Comparison of ENCODE assay signal across 25 mouse cellular contexts in genomic region chr13:109781466-109781865, GRCm38 (mm10).
A peak's percentile ranks its signal among the peaks of the same experiment; 100 is the strongest.
DNase-seq lines count a peak whose midpoint lies in the region; ATAC-seq and TF ChIP-seq lines count a peak whose summit lies in the region.
"Had no signal": no experiment of that assay in that cellular context is flagged by ENCODE, and none has a peak within 500 bp of the region (broad histone marks: within the 10 kb centered on the region; RNA-seq: fewer than 3 reads in every experiment).

No protein-coding gene starts in this region.

- H3K27ac ChIP-seq in spleen, adult 2 months (ENCODE audit: insufficient read depth, low read length): no peak overlapping the region
- H3K27ac ChIP-seq: embryonic facial prominence, embryonic 13.5 days; embryonic facial prominence, embryonic 15.5 days; forebrain, embryonic 10.5 days; forebrain, embryonic 12.5 days had no signal

- peaks cover 6% of the 10 kb centered on the region; the same call in 1 of the 2 replicates for H3K4me1 ChIP-seq in spleen, adult 2 months (ENCODE audit: control insufficient read depth, insufficient read depth, insufficient read length)
- H3K4me1 ChIP-seq: embryonic facial prominence, embryonic 15.5 days had no signal

- H3K27me3 ChIP-seq in spleen, adult 2 months (ENCODE audit: control insufficient read depth, insufficient read depth, low read length): no peaks in the 10 kb centered on the region
- H3K27me3 ChIP-seq: CH12.LX; embryonic facial prominence, embryonic 13.5 days; embryonic facial prominence, embryonic 15.5 days; forebrain, embryonic 12.5 days had no signal

- H3K4me3 ChIP-seq in spleen, adult 2 months (ENCODE audit: extremely low read depth, insufficient read depth, insufficient read length): no peak overlapping the region
- H3K4me3 ChIP-seq: embryonic facial prominence, embryonic 13.5 days; embryonic facial prominence, embryonic 15.5 days; erythroblast, embryonic 14.5 days; forebrain, embryonic 10.5 days; forebrain, embryonic 12.5 days had no signal

- DNase-seq in spleen, adult 2 months (ENCODE audit: low read depth in 1 of 2, low spot score in 2 of 2): peak; percentile 14 to 61
- no peak for DNase-seq in spleen, postnatal 10 days (ENCODE audit: low spot score in 2 of 2)
- DNase-seq in B cell, adult 2 months: peak; percentile 36 to 57
- no peak for DNase-seq in frontal cortex, postnatal 10 days (ENCODE audit: low spot score in 2 of 2)
- no peak for DNase-seq in neural tube, embryonic 10.5 days (ENCODE audit: extremely low spot score, low spot score)
- DNase-seq: adrenal gland, adult 2 months; adrenal gland, postnatal 10 days; adrenal gland, postnatal 25 days; cerebellum, adult 11 months; cerebellum, adult 18-20 months; cerebellum, adult 8-10 months; cerebellum, adult 9-11 months; cerebellum, postnatal 14 days; cerebellum, postnatal 36 days; embryo, embryonic 11 days had no signal

- 40% methylated on average over 1 of the region's 1 CpGs for WGBS in spleen, adult 2 months

- ATAC-seq in neutrophil, adult 5-6 weeks (ENCODE audit: extremely low read depth, insufficient number of reproducible peaks, low FRiP score, poor library complexity, severe bottlenecking): peak; percentile 86
- ATAC-seq: CD4-positive, CD25-positive, alpha-beta regulatory T cell, adult 4 months; forebrain, embryonic 14.5 days; forebrain, embryonic 16.5 days had no signal

- no peak for TF ChIP-seq CTCF in spleen, adult 2 months (IDR thresholded peaks at IDR 0.05; ENCODE audit: extremely low read depth, insufficient read depth, insufficient read length, insufficient replicate concordance)

- TF ChIP-seq POLR2A in spleen, adult 2 months (IDR thresholded peaks at IDR 0.05; ENCODE audit: low read depth, low read length): no peak

- no peaks in the 10 kb centered on the region for H3K36me3 ChIP-seq in spleen, adult 2 months (ENCODE audit: control insufficient read depth, insufficient read depth, low read length)
- H3K36me3 ChIP-seq: embryonic facial prominence, embryonic 13.5 days; embryonic facial prominence, embryonic 15.5 days; forebrain, embryonic 10.5 days; forebrain, embryonic 12.5 days had no signal

Comparison
In these comparisons a context has a peak if more than half of its experiments do, and no peak if none do; other contexts are left out.
1. DNase-seq: peak in spleen, adult 2 months (2 of 2) and B cell, adult 2 months (2 of 2); none in spleen, postnatal 10 days (0 of 2), frontal cortex, postnatal 10 days (0 of 2) and neural tube, embryonic 10.5 days (single experiment).